Mouse (Mus musculus) macrophage (primary cell): ENCODE measurements around the gene 4930548H24Rik. TPM values are rescaled to one million over a fixed set of nuclear protein-coding genes. Genes with fewer than 3 reads are reported as not detected.

Experiments used
- H3K27ac ChIP-seq: fragments of 350-480 bp; formaldehyde crosslinking; 2 replicates; pipeline ENCODE4 v1.9.0; 2021
- H3K36me3 ChIP-seq: fragments of 350-480 bp; formaldehyde crosslinking; 2 replicates; pipeline ENCODE4 v1.9.0; 2021; ENCODE audit errors: inconsistent target
- H3K4me3 ChIP-seq: fragments of 350-480 bp; formaldehyde crosslinking; 2 replicates; pipeline ENCODE4 v1.9.0; 2021; ENCODE audit errors: inconsistent target
- H3K79me2 ChIP-seq: fragments of 350-480 bp; formaldehyde crosslinking; 2 replicates; pipeline ENCODE4 v1.9.0; 2021; ENCODE audit errors: inconsistent target
- WGBS: methylation state at CpG from one replicate; pipeline ENCODE4 v1.1.7; 2026; ENCODE audit warnings: inconsistent platforms; ENCODE audit not compliant: missing documents; 5-methylcytosine and 5-hydroxymethylcytosine counted together
- polyA plus RNA-seq: library from polyadenylated mRNA; stranded (reverse); fragments of 250-400 nt; gene quantifications from 3 replicates; pipeline ENCODE4 v1.2.4, GENCODE M21; 2018; ENCODE audit warnings: inconsistent platforms
- total RNA-seq, 78 experiments: library from RNA; depleted of rRNA; stranded (reverse); fragments of 250-400 nt; gene quantifications; 1 replicate in 9 of 78; 2 replicates in 24 of 78; 3 replicates in 43 of 78; 4 replicates in 2 of 78; pipeline ENCODE4 v1.2.4; 2018; ENCODE audit warnings: inconsistent platforms in 56 of 78

4930548H24Rik gene
- 1 to 10 TPM in 11 of 26 experiments, under 1 TPM in 8, not detected in 7; 0.41 to 3.8 (median 1.1) TPM for total RNA-seq (2018; cell fraction: chromatin; rRNA removed)
- total RNA-seq (2018; cell fraction: cytosol; rRNA removed) = under 1 TPM in 4 of 26 experiments, not detected in 22; 0.06 to 0.16 (median 0.09) TPM
- 1 to 10 TPM in 4 of 26 experiments, under 1 TPM in 12, not detected in 10; 0.23 to 1.3 (median 0.49) TPM for total RNA-seq (2018; cell fraction: nucleus; rRNA removed)
- polyA plus RNA-seq = not detected in 3 replicates

DNA sequence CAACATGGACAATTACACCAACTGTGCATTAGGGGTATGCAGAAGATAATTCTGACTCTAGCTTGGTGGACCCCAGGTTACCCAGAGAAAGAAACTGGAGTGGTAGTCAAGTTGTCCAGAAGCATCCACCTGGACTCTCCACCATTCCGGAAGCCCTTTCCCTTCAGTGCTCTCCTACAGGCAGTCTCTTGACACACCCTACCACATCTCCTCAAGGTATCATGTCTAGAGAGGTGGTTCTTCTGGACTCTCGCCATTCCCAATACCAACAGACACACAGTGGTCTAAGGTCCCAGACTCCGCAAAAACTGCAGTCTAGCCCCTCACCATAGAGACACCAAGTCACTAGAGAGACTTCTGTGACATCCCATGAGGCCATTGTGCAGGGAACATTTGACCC lies at the start of gene 4930548H24Rik:
Gene 4930548H24Rik (plus strand): TSS at position 301 of the 400 bp plus-strand sequence.
- no peaks in the 10 kb centered on the region for H3K79me2 ChIP-seq
- 89% methylated on average over 3 of the region's 3 CpGs for WGBS
- no peak within 1 kb of the TSS for H3K4me3 ChIP-seq
- H3K27ac ChIP-seq = no peak within 1 kb of the TSS
- H3K36me3 ChIP-seq = peaks cover 9% of the 10 kb centered on the region; the same call in 1 of the 2 replicates

DNA sequence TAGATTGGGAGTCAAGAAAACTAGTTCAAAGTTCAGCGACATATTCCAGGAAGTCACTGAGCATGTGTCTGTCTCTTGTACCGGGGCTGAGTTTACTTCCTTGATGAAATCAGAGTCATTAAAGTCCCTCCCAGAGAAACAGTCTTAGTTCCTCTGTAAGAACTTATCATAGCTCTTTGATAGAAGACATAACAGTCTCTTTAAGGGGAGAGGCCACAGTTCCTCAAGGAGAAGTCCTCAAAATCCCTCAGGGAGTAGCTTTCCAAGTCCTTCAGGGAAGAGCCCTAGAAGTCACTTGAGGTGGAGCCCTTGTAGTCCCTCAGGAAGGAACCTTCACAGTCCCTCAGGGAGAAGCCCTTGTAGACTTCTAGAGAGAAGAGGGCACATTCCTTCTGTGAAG lies 34.2 kb upstream of the 4930548H24Rik start:
- H3K27ac ChIP-seq = peak overlapping the region; percentile 62

DNA sequence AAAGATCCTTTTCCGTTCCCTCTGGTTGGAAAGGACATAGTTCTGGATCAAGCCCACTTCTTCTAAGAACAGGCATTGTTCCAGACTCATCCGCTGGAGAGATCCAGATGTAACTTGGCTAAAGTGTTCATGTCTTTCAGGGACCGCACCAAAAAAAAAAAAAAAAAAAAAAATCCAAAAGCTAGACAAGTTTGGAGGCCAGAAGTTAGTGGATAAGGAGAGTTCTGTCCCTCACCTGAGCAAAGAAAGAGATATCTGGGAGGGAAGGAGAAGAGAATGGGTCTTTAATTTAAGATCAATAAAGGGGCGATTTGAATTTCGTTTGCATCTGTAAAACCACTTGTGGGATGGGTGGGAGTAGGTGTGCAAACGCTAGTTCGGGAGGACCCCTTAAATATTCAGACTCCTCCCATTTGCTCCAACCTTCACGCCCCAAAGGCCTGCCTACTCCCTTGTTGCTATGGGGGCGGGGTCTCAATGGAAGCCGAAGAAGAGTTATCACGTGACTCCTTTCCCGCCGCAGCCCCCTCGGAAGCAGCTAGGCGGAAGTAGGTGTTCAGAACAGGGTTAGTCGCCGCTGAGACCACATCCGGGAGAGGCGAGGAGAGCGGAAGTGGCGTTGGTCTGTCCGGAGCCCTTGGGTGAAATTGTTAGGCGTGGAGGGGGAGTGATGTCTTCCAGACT lies 33.5 kb upstream of the 4930548H24Rik start, which contains the start of gene Zfp512:
Gene Zfp512 (plus strand): TSS at position 554 of the 684 bp plus-strand sequence.
- Histone ChIP-seq H3K36me3 (no peaks in the 10 kb centered on the region), H3K79me2 (peaks cover 44% of the 10 kb centered on the region), H3K4me3 (peak within 1 kb of the TSS; percentile 57), H3K27ac (peak within 1 kb of the TSS; percentile 62)
- WGBS = 12% methylated on average over 22 of the region's 23 CpGs

More for the DNA sequence above, 34.2 kb upstream of the 4930548H24Rik start:
- Histone ChIP-seq H3K4me3 (no peak overlapping the region), H3K36me3 (no peaks in the 10 kb centered on the region), H3K79me2 (peaks cover 37% of the 10 kb centered on the region)
- 10% methylated on average over 2 of the region's 2 CpGs for WGBS

DNA sequence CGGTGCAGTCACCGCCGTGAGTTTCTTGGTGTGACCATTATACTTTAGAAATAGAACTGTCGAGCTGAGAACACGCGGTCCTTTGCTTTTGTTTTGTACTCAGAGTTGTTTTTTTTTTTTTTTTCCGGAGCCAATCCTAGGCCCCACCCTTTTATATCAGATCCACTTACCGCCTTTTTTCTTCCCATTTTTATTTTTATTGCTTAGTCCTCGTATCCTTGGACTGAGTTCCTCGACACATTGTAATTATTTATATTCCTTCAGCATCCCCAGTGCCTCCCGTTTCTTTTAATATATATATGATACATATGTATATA lies 33.0 kb upstream of the 4930548H24Rik start:
- 2% methylated on average over 9 of the region's 11 CpGs for WGBS
- Histone ChIP-seq H3K36me3 (no peaks in the 10 kb centered on the region), H3K79me2 (peaks cover 49% of the 10 kb centered on the region), H3K27ac (peak overlapping the region; percentile 62), H3K4me3 (peak overlapping the region; percentile 57)

DNA sequence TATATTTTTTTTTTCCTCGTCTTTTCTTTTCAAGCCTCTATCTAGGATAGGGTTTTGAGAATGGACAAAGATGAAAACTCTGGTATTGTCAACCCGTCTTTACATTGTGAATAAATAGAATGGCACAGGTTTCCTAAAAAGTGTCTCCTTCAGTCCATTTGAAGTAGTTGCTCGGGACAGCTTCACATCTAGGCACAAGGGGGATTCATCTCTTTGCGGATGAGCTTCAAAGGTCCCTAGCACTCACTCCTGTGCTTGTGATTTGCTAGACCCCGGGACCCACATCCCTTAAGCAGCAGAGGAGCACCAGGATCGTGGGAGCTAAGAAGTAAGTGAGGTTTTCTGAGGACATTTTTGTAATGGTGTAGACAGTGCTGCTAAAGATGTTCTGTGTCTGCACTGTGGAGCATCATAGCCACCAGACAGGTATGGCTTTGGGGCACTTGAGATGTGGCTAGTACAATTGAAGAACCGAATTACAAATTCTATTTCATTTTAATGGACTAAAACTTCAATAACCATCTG lies 32.6 kb upstream of the 4930548H24Rik start:
- Histone ChIP-seq H3K27ac (peak overlapping the region; percentile 62), H3K79me2 (peaks cover 52% of the 10 kb centered on the region), H3K4me3 (peak overlapping the region; percentile 57), H3K36me3 (no peaks in the 10 kb centered on the region)
- 10% methylated on average over 7 of the region's 7 CpGs for WGBS

DNA sequence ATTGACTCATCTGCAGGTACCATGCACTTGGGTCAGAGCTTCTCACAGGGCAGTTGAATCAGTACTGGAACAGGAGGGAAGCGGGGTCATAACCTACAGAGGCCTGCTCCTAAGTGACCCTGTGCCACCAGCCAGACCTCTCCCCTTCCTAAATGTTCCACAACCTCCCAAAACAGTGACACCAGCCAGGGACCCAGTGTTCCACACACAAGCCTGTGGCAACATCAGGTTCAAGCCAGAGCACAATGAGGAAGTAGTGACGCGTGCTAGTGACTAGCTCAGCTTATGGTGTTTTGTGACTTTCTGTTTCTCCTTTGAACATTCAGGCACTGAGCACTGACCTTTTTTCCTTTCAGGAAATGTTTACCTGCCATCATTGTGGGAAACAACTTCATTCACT lies 17.7 kb upstream of the 4930548H24Rik start:
- H3K79me2 ChIP-seq = no peaks in the 10 kb centered on the region
- H3K36me3 ChIP-seq = peaks cover 20% of the 10 kb centered on the region
- H3K4me3 ChIP-seq = no peak overlapping the region
- 37% methylated on average over 3 of the region's 3 CpGs for WGBS
- peak overlapping the region; percentile 21; the same call in 1 of the 2 replicates for H3K27ac ChIP-seq

DNA sequence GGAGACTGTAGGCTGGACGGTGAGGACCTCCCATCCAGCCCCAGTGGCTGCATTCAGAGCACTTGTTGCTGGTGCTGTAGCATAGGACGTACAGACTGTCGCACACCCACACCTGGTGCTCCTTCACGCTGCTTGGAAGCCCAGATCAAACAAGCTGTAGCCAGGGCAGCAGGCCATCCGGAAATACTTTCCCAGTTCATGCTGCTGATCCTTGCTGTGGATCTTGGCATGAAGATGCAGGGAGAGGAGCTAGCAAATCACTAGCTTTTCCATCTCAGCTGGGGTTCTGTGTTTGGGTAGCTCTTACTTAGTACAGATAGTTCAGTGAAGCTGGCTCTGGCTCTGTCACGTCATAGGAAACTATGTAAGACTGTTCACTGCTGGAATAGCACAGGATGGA lies 15.8 kb upstream of the 4930548H24Rik start:
- WGBS = 98% methylated on average over 6 of the region's 6 CpGs
- H3K4me3 ChIP-seq = no peak overlapping the region
- H3K27ac ChIP-seq = no peak overlapping the region
- H3K79me2 ChIP-seq = no peaks in the 10 kb centered on the region
- peaks cover 37% of the 10 kb centered on the region for H3K36me3 ChIP-seq

DNA sequence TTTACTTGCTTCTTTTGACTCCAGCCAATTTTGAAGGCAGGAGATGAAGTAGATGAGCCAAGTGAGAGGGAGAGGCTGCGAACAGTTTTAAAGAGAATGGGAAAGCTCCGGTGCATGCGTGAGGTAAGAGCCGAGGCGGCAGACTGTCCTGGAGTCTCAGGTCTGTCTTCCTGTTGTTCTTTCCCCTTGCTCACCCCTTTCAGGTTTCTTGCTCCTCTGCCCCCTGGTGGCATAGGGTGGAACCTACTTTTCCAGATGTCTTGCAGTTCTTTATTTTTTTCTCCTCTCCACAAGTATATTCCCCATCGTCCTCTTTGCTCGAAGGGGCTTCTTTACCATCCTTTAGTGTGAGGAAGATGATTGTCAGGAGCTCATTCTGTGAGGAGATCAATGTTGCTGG lies 15.2 kb upstream of the 4930548H24Rik start:
- H3K36me3 ChIP-seq = peaks cover 37% of the 10 kb centered on the region
- WGBS = 71% methylated on average over 7 of the region's 7 CpGs
- no peak overlapping the region for H3K27ac ChIP-seq
- H3K4me3 ChIP-seq = no peak overlapping the region
- no peaks in the 10 kb centered on the region for H3K79me2 ChIP-seq

DNA sequence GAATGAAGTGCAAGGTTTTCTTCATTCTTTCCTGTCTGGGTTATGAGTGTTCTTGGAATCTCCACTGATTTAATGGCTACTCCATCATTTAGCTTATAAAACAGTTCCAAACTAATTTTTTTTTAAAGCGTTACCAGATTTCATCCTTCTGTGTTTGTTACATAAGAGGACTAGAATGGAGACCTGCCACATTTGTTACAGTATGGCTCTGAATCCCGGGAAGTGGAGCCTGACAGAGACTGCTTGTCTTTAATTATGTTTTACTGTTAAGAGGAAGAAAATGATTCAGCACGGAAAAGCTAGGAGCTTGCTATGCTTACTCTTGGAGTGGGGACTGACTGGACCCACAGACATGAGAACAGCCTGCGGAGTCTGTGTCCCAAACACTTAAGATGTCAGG lies 5.0 kb upstream of the 4930548H24Rik start:
- H3K4me3 ChIP-seq = no peak overlapping the region
- H3K27ac ChIP-seq = no peak overlapping the region
- WGBS = 94% methylated on average over 4 of the region's 4 CpGs
- H3K36me3 ChIP-seq = peaks cover 55% of the 10 kb centered on the region
- no peaks in the 10 kb centered on the region for H3K79me2 ChIP-seq

DNA sequence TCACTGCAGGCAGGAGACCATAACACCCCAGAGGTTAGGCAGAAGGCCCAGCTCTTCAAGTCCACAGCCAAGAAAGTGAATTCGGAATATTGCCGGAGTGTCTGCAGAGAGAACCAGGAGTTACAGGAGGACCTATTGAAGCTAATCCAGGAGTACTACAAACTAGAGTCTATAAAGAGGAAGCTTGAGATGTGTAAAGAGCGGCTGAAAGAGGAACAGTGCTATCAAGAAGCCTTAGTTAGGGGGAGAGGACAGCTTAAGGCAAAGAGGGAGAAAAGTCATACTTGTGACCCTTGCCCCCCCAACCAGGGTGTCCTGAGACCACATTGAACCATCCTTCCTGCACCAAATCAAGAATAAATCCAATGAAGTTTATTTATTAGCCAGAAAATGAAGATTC lies 2.3 kb downstream of the 4930548H24Rik start:
- Histone ChIP-seq H3K4me3 (no peak overlapping the region), H3K79me2 (no peaks in the 10 kb centered on the region), H3K36me3 (no peaks in the 10 kb centered on the region), H3K27ac (no peak overlapping the region)
- WGBS = 64% methylated on average over 3 of the region's 3 CpGs

DNA sequence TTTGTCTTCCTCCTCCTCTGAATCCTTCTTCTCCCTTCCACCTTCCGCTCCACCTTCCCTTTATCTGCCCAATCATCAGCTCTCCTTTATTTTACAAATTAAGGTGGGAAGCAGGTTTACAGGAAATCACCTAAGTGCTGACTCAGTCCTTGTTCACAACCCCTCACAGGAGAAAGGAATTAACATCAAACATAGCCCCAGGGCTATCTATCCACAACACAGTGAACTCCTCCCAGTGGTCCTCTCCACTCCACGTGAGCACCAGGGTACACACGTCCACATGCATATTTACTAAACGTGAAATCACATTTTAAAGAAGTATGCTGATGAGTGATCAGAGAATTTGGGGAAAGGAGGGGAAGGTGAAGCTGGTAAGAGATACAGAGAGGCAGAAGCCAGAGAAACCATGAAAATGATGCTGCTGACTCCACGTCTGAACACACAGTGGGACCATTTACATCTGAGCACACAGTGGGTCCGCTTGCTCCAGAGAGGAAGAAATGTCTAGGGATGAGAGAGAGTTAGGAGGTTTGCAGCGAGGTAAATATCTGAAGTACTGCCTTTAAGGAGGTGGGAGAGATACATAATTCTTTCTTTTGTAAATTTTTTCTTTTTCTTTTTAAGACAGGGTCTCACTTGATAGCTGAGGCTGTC lies 3.7 kb downstream of the 4930548H24Rik start:
- no peak overlapping the region for H3K4me3 ChIP-seq
- WGBS = 83% methylated on average over 7 of the region's 7 CpGs
- H3K79me2 ChIP-seq = no peaks in the 10 kb centered on the region
- no peaks in the 10 kb centered on the region for H3K36me3 ChIP-seq
- no peak overlapping the region for H3K27ac ChIP-seq

DNA sequence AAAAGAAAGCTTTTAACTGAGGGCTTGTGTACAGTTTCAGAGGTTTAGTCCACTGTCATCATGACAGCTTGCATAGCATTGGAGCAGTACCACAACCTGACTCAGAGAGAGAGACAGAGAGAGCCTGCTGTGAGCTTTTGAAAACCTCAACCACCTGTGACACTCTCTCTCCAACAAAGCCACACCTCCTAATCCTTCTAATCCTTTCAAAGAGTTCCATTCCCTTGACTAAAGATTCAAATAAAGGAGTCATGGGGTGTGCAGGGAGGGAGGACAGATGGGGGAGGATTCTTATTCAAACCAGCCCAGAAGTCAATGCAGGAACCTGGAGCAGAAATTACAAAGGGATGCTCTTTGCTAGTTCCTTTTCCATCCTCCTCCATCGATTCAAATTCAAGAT lies 6.5 kb downstream of the 4930548H24Rik start:
- 75% methylated on average over 1 of the region's 1 CpGs for WGBS
- Histone ChIP-seq H3K27ac (no peak overlapping the region), H3K79me2 (peaks cover 16% of the 10 kb centered on the region; the same call in 1 of the 2 replicates), H3K4me3 (no peak overlapping the region), H3K36me3 (peaks cover 7% of the 10 kb centered on the region; the same call in 1 of the 2 replicates)

DNA sequence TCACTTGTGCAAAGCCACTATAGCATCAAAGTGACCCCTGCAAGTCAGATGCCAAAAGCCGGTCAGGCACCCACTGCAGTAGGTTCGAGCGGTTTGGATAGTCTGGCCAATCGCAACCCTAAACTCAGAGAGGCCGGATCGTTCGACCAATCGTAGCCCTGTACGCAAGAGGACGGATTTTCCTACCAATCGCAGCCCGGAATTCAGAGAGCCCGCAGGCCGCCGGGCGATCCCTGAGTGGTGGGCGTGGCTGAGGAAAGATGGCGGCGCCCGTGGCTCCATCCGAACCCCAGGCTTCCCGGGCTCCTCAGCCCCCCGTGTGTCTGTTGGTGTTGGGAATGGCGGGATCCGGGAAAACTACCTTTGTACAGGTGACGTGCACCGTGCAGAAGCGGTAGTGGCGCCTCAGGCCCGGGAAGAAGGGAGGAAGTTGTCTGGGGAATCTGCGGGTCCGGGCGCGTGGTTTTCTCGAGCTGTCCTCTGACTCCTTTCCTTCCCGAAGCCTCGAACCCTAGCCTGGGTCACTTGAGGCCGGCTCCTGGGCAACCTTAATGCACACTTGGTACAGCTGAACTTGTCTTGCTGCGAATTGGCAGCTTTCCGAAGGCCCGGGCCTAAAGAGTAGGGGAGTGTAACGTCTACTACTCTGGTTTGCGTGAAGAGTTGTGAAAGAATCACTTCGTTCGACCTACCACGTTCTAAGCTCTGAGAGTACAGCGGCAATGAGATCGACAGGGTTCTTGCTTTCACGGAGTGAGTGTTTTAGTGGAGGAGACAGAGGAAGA lies 9.2 kb downstream of the 4930548H24Rik start, which contains the start of gene Gpn1:
Gene Gpn1 (plus strand): TSS at position 229 of the 785 bp plus-strand sequence.
- Histone ChIP-seq H3K27ac (peak within 1 kb of the TSS; percentile 24), H3K36me3 (peaks cover 18% of the 10 kb centered on the region), H3K79me2 (peaks cover 16% of the 10 kb centered on the region; the same call in 1 of the 2 replicates), H3K4me3 (peak within 1 kb of the TSS; percentile 94)
- under 1% methylated on average over 48 of the region's 49 CpGs for whole genome bisulfite sequencing

DNA sequence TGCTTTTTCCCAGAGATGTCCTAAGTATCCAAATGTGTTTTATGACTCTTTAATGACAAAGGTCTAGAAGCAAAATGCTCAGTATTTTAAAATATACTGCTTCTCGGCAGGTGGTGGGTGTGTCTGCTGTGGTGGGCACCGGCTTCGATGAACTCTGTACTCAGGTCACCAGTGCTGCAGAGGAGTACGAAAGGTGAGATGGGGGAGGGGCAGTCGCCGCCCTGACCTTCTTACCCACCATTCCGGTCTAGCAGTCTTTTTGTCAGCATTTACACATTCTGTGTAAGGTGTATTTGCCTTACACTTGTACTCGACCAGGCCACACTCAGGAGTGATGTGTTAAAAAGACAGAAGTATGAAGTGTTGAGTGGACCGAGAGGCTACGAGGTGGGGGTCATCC lies 19.3 kb downstream of the 4930548H24Rik start:
- H3K4me3 ChIP-seq = no peak overlapping the region
- 97% methylated on average over 10 of the region's 10 CpGs for WGBS
- no peak overlapping the region for H3K27ac ChIP-seq
- H3K36me3 ChIP-seq = peaks cover 53% of the 10 kb centered on the region; the same call in 1 of the 2 replicates
- no peaks in the 10 kb centered on the region for H3K79me2 ChIP-seq
